Mouse (Mus musculus) midbrain, postnatal 0 days (tissue): Measurements from ENCODE around the gene Gm4894. TPM values are rescaled to one million over a fixed set of nuclear protein-coding genes. Genes with fewer than 3 reads are reported as not detected.
A peak's percentile ranks its signal among the peaks of the same experiment; 100 is the strongest.

Source experiments
- ATAC-seq: fragments of 200-750 bp; cut with Nextera tagmentation; 2 replicates; pipeline ENCODE4 v1.8.0; 2017; ENCODE audit warnings: moderate number of reproducible peaks, mild to moderate bottlenecking, moderate TSS enrichment, moderate library complexity; ENCODE audit not compliant: low FRiP score
- DNase-seq: peaks from one replicate; pipeline ENCODE4 v3.0.0-alpha.2; 2015; ENCODE audit warnings: low spot score
- H3K27ac ChIP-seq: fragments of 300-500 bp; sonication (generic); 2 replicates; pipeline ENCODE4 v1.5.1; 2014; ENCODE audit warnings: low read depth, mild to moderate bottlenecking, low read length, mixed read lengths
- H3K27me3 ChIP-seq: fragments of 300-500 bp; sonication (generic); 2 replicates; pipeline ENCODE4 v1.6.1; 2014; ENCODE audit warnings: low read length, control low read depth, mixed read lengths; ENCODE audit not compliant: insufficient read depth
- H3K36me3 ChIP-seq: fragments of 300-500 bp; sonication (generic); 2 replicates; pipeline ENCODE4 v1.6.1; 2014; ENCODE audit warnings: low read length, control low read depth, mixed read lengths; ENCODE audit not compliant: insufficient read depth
- H3K4me1 ChIP-seq: fragments of 300-500 bp; sonication (generic); 2 replicates; pipeline ENCODE4 v1.6.1; 2014; ENCODE audit warnings: mild to moderate bottlenecking, control low read depth, antibody characterized with exemption, low read length, mixed read lengths; ENCODE audit not compliant: insufficient read depth
- H3K4me2 ChIP-seq: fragments of 300-500 bp; sonication (generic); 2 replicates; pipeline ENCODE4 v1.6.1; 2014; ENCODE audit warnings: low read depth, mild to moderate bottlenecking, low read length, mixed read lengths; ENCODE audit not compliant: poor library complexity, severe bottlenecking
- H3K4me3 ChIP-seq: fragments of 300-500 bp; sonication (generic); 2 replicates; pipeline ENCODE4 v1.5.1; 2014; ENCODE audit warnings: low read depth, mild to moderate bottlenecking, low read length, moderate library complexity
- H3K9ac ChIP-seq: fragments of 300-500 bp; sonication (generic); replicated peaks from 2 replicates; pipeline ENCODE4 v1.6.1; 2014; ENCODE audit warnings: mild to moderate bottlenecking, low read length, moderate library complexity, mixed read lengths; ENCODE audit not compliant: poor library complexity, severe bottlenecking
- H3K9me3 ChIP-seq: fragments of 300-500 bp; sonication (generic); 2 replicates; pipeline ENCODE4 v1.6.1; 2016; ENCODE audit warnings: low read length, control low read depth
- CTCF ChIP-seq: IDR thresholded peaks from 2 replicates; pipeline ENCODE4 v1.5.1; 2016; ENCODE audit warnings: antibody characterized with exemption, mild to moderate bottlenecking
- WGBS: fragments of 180-500 bp; shearing (Covaris S2); extraction: QIAGEN DNeasy Blood & Tissue Kit; methylation state at CpG from one replicate; pipeline ENCODE4 v1.1.7; 2014; 5-methylcytosine and 5-hydroxymethylcytosine counted together
- polyA plus RNA-seq: library from polyadenylated mRNA; unstranded; fragments of >200 nt; fragmentation: Nextera tagmentation; extraction: Ambion mirVana; gene quantifications from 2 replicates; pipeline ENCODE4 v1.2.1, GENCODE M21; 2015
- total RNA-seq: library from RNA; depleted of rRNA; stranded (reverse); fragments of >200 nt; gene quantifications from 2 replicates; pipeline ENCODE4 v1.2.3, GENCODE M21; 2014; rRNA removed

Gm4894 gene
- total and polyA plus RNA-seq, 2 experiments from 2014 or later: not detected

- WGBS: 87% methylated on average over 11 of the region's 11 CpGs
- TF ChIP-seq CTCF: no peak
- Histone ChIP-seq H3K4me1 (no peaks in the 10 kb centered on the region), H3K4me2 (no peak overlapping the region), H3K27ac (no peak overlapping the region), H3K27me3 (no peaks in the 10 kb centered on the region), H3K9ac (no peak overlapping the region), H3K36me3 (no peaks in the 10 kb centered on the region), H3K4me3 (no peak overlapping the region), H3K9me3 (no peaks in the 10 kb centered on the region)
- DNase-seq (no peak), ATAC-seq (no peak)
Measured at GRCm38 (mm10) chr9:49276542-49277334, 26.4 kb downstream of the Gm4894 start.

- Histone ChIP-seq H3K4me2 (no peak overlapping the region), H3K27me3 (no peaks in the 10 kb centered on the region), H3K27ac (no peak overlapping the region), H3K36me3 (no peaks in the 10 kb centered on the region), H3K4me3 (no peak overlapping the region), H3K9ac (no peak overlapping the region), H3K9me3 (no peaks in the 10 kb centered on the region), H3K4me1 (no peaks in the 10 kb centered on the region)
- TF ChIP-seq CTCF: no peak
- DNase-seq (peak; percentile 55), ATAC-seq (no peak)
- WGBS: 56% methylated on average over 1 of the region's 1 CpGs
Measured at GRCm38 (mm10) chr9:49295101-49295500, 44.8 kb downstream of the Gm4894 start.

GRCm38 (mm10) chr9:49307576-49307975 lies 57.2 kb downstream of the Gm4894 start:
- Histone ChIP-seq H3K9me3 (no peaks in the 10 kb centered on the region), H3K27ac (no peak overlapping the region), H3K4me2 (no peak overlapping the region), H3K4me3 (no peak overlapping the region), H3K36me3 (no peaks in the 10 kb centered on the region), H3K27me3 (no peaks in the 10 kb centered on the region), H3K4me1 (0 out of 2 replicates have a peak, but pooled peaks cover 2% of the 10 kb centered on the region), H3K9ac (no peak overlapping the region)
- DNase-seq (no peak), ATAC-seq (no peak)
- TF ChIP-seq CTCF: no peak
- WGBS: 70% methylated on average over 3 of the region's 3 CpGs

- H3K4me3 ChIP-seq: no peak overlapping the region
- H3K9ac ChIP-seq: no peak overlapping the region
- no peaks in the 10 kb centered on the region for H3K9me3 ChIP-seq
- ATAC-seq: no peak
- H3K4me1 ChIP-seq: 0 out of 2 replicates have a peak, but pooled peaks cover 2% of the 10 kb centered on the region
- H3K36me3 ChIP-seq: no peaks in the 10 kb centered on the region
- H3K27me3 ChIP-seq: no peaks in the 10 kb centered on the region
- no peak overlapping the region for H3K4me2 ChIP-seq
- TF ChIP-seq CTCF: no peak
- no peak overlapping the region for H3K27ac ChIP-seq
- 55% methylated on average over 4 of the region's 4 CpGs for WGBS
- DNase-seq: peak; percentile 51
Measured at GRCm38 (mm10) chr9:49310821-49311220, 60.5 kb downstream of the Gm4894 start.

- no peaks in the 10 kb centered on the region for H3K9me3 ChIP-seq
- DNase-seq (peak; percentile 23), ATAC-seq (no peak)
- no peak for TF ChIP-seq CTCF
- no peak overlapping the region for H3K9ac ChIP-seq
- H3K4me1 ChIP-seq: 0 out of 2 replicates have a peak, but pooled peaks cover 2% of the 10 kb centered on the region
- no peak overlapping the region for H3K4me3 ChIP-seq
- no peaks in the 10 kb centered on the region for H3K36me3 ChIP-seq
- no peak overlapping the region for H3K27ac ChIP-seq
- H3K27me3 ChIP-seq: no peaks in the 10 kb centered on the region
- H3K4me2 ChIP-seq: no peak overlapping the region
Measured at GRCm38 (mm10) chr9:49318638-49319037, 68.3 kb downstream of the Gm4894 start.

Other genes with a start within 250 kb of the Gm4894 start
- 11.7 and 14.2 TPM in 2 replicates for gene Zw10, start 194.9 kb upstream of the Gm4894 start, total RNA-seq
- 16.7 and 17.6 TPM in 2 replicates for gene Zw10, start 194.9 kb upstream of the Gm4894 start, polyA plus RNA-seq
- 0.22 and 0.80 TPM in 2 replicates for gene Tmprss5, start 169.3 kb upstream of the Gm4894 start, total RNA-seq
- gene Tmprss5, start 169.3 kb upstream of the Gm4894 start, polyA plus RNA-seq: 0.25 and 0.46 TPM in 2 replicates
- 12.7 and 13.3 TPM in 2 replicates for gene Drd2, start 90.1 kb downstream of the Gm4894 start, total RNA-seq
- 7.8 and 8.6 TPM in 2 replicates for gene Drd2, start 90.1 kb downstream of the Gm4894 start, polyA plus RNA-seq
- gene Ankk1, start 176.5 kb downstream of the Gm4894 start, total RNA-seq: not detected in 2 replicates
- not detected in 2 replicates for gene Ankk1, start 176.5 kb downstream of the Gm4894 start, polyA plus RNA-seq
- gene Ttc12, start 235.7 kb downstream of the Gm4894 start, total RNA-seq: 1.8 and 2.0 TPM in 2 replicates
- gene Ttc12, start 235.7 kb downstream of the Gm4894 start, polyA plus RNA-seq: 1.3 and 2.1 TPM in 2 replicates